Mouse (Mus musculus): ENCODE results near the gene Nlrp10.

The Nlrp10 gene

DNA sequence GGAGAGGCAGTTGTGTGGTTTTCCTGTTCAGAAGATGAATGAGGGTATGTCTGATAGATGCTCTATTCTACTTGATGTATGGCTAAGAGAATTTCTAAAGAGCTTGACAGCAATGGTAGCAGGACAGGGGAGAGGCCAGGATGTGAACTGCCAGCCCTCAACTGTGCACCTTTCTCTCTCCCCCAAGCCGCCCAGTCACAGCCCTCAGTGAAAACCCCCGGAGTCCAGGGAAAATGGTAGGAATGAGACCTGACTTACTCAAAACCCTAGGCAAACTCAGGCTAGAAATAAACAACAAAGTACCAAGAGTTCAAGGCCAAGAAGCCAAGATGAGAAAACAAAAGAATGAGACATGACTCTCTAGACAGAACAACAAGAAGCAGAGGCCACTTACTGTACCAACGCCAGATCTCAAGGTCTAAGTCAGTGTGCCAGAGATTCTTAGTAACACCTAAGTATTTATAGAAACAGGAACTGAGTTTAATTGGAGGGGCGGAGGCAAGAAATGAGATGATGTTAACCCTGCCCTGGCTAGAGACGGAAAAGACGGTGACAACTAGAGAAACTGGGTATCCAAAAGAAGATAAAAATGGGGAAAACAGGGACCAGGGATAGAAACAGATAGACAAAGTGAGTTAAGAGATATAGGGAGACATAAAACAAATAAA, at the start of gene Nlrp10:
Gene Nlrp10 (minus strand): TSS at position 453 of the 668 bp plus-strand sequence.
- DNase-seq: no peak

DNA sequence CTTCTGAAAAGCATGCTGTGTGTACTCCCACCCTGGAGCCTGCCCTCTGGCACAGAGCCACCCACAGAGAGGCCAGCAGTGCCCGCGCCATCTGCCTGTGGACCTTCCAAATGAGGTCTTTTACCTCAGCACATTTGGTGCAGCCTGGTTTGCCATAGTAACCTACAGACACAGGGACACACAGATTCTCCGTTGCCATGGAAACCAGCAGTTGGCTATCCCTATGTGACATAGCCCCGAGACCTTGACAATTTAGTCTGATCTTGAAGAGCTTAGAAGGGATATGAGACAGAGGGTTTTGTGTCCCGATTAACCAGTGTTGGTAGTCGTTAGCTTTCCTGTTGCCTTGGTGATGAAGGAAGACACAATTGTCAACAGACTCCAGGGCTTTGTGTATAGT, 42.3 kb upstream of the Nlrp10 start:
- peak; percentile 82 for DNase-seq

DNA sequence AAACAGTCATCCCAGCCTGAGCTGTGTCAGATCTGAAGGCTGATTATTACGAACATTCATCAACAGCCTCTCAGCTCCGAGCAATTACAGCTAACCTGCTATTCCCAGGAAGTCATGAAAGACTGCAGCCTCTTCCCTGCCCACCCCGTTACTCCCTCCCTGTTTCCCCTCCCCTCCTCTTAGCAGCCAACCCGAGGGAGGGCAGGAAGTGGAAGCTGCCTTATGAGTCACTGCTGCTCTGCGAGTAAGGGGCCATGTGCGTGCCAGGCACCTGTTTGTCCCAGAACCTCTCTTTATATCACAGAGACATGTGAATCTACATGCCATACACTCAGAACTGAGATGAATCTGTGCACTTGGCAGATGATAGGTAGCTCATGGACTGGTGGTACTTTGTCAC, 38.2 kb upstream of the Nlrp10 start:
- DNase-seq: no peak

DNA sequence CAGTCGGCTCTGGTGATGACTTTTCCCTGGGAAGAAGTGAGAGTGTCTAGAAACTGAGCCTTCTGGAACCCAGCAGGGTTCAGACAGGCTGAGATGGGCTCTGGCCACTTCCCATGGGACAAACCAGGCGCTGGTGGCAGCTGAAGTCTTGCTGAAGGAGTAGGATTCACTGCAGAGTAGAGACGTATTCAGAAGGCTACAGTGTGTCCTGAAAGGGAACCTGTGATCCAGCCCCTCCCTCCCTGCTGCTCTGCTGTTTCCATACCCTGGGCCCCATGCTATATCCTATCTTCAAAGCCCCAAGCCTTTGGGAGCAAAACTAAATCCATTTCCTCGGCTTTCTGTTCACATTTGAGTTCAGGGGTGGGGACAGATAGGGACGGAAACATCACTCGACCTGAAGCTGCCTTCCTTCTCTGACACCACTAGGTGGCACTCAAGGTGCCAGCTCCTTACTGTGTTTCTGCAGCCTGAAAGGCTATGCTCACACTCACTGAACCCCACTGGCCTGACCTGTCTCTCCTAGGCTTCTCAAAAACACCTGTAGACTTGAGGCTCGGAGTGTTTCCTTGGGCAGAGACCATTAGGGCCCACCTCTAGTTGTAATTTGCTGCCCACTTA, 36.9 kb upstream of the Nlrp10 start:
- peak; percentile 77 for DNase-seq

DNA sequence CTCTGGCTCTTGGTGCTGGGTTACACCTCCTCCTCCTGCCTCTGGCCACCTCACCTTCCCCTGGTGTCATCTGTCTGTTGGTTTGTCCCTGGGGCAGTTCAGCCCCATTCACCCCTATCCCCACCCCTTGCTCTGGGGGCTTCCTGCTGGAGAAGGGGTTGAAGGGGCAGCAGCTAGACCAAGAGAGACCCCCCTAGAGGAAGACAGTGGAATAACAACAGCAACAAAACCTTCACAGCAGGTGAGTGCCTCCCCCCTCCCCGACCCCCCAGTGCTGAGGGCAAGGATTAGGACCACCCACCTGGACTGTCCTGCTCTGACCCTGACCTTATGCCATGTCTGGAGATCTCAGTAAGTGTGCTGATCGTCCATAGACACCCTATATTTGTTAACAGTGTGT, 36.0 kb upstream of the Nlrp10 start:
- no peak for DNase-seq

GRCm38 (mm10) chr7:108957734-108958133, 27.8 kb upstream of the Nlrp10 start:
- no peak for DNase-seq

- no peak for DNase-seq
Measured at GRCm38 (mm10) chr7:108954185-108954584, 24.2 kb upstream of the Nlrp10 start.

GRCm38 (mm10) chr7:108952801-108953200, 22.8 kb upstream of the Nlrp10 start:
- no peak for DNase-seq

DNA sequence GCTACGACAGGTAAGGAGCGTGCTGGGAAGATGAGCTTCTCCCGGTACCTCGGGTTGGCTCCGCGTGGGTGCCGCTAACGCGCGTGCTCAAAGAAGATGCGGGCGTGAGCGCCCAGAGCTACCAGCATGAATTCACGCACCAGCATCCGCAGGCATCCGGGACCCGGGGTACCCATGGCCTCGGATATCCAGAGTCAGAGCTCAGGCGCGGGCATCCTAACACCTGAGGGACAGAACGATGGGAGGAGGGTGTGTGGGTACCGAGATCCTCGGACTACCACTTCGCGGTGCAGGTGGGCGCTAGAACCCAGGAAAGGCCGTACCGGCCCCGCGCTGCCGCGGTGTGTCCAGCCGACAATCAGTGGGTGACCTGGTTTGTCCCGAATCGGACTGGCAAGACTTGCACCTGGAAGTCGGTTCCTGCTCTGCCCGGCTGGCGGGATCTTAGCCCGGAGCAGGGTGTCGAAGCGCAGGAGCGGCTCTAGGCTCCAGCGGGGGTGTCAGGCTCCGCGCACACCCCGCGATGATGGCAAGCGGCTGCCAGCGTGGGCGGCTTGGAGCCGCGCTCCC, 20.9 kb upstream of the Nlrp10 start:
- DNase-seq: peak; percentile 68

DNA sequence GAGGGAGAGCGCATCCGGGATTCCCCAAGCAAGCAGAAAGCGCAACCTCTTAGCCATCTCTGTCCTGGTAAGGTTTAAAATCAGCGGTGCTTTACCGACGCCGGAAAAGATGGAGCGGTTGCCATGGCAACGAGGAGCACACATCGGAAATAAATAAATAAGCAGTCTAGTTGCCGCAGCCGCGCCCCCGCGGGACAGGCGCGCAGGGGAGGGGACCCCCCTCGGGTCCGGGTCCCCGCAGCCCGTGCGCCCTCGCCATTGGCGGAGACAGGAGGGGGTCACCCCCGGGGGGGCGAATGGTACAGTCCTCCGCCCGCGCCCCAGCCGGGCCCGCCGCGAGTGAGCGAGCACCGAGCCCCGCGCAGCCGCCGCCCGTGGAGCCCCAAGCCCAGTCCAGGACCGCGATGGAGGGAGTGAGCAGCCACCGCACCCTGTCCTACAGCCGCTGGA, 20.4 kb upstream of the Nlrp10 start, which contains the start of gene Tub:
Gene Tub (plus strand): TSS at position 27 of the 450 bp plus-strand sequence.
- DNase-seq: peak; percentile 81

DNA sequence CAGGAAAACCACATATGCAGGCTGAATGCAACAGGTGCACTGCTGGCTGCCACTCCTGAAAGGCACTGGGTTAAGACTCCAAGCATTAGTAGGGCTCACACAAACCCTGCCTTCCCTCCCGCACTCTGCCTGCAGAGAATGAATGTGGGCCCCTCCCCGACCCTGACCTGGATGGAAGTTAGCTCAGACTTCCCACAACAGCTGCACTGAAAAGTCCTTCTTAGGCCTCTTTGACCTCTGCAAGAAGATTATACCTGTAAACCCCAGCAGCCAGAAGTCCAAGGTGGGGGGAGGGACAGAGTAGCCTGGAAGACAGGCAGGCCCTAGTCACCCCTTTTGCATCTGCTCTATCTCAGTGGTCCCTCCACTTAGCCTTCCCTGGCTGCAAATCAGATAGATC, 19.3 kb upstream of the Nlrp10 start:
- DNase-seq: no peak

GRCm38 (mm10) chr7:108948611-108949010, 18.6 kb upstream of the Nlrp10 start:
- no peak for DNase-seq

DNA sequence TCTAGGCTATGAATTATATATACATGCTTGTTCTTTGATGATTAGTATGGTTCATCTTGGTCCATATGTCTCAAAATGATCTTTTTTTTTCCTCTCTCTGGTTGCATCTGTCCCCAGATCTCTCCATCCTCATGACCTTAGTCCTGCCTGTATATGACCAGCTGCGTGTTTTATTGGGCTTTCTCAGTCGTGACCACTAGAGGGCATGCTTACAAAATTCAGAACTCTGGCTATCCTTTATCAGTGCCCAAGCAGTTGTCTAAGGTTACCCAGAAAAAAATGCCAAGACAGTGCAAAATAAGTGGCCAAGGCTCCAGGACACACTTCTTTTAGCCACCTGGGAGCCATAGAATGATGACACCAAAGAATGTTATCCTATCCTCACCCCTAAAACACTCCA, 14.0 kb upstream of the Nlrp10 start:
- DNase-seq: peak; percentile 52

- DNase-seq: no peak
Measured at GRCm38 (mm10) chr7:108941466-108941865, 11.5 kb upstream of the Nlrp10 start.

DNA sequence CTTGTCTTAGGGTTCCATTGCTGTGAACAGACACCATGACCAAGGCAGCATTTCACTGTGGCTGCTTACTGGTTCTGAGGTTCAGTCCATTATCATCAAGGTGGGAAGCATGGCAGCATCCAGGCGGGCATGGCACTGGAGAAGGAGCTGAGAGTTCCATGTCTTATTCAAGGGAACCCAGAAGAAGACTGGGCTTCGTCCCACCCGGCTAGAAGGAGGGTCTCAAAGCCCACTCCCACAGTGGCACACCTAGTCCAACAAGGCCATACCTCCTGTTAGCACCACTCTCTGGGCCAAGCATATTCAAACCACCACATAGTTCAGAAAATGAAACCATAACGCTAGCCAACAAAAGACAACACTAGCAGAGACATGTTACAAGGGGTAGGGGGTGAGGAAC, 6.6 kb upstream of the Nlrp10 start:
- DNase-seq: peak; percentile 2

- DNase-seq: no peak
Measured at GRCm38 (mm10) chr7:108935411-108935810, 5.4 kb upstream of the Nlrp10 start.

DNA sequence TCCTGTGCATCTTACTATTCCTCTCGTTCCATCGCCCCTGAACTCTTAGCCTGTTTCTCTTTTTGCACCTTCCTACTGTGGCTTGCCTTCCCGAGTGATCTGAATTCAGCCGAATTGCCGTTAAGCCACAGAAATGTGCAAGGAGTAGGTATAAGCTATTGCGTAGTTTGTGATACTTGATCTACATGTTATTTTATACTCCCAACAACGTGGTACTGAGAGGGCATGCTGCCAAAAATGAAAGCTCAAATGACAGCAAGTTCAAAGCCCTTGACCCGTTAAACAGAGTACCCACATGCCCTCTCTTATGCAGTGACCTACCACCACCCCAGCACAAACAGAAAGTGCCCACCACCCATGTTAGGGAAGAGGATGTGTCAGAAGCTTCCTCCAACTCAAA, 4.9 kb upstream of the Nlrp10 start:
- DNase-seq: peak; percentile 45

DNA sequence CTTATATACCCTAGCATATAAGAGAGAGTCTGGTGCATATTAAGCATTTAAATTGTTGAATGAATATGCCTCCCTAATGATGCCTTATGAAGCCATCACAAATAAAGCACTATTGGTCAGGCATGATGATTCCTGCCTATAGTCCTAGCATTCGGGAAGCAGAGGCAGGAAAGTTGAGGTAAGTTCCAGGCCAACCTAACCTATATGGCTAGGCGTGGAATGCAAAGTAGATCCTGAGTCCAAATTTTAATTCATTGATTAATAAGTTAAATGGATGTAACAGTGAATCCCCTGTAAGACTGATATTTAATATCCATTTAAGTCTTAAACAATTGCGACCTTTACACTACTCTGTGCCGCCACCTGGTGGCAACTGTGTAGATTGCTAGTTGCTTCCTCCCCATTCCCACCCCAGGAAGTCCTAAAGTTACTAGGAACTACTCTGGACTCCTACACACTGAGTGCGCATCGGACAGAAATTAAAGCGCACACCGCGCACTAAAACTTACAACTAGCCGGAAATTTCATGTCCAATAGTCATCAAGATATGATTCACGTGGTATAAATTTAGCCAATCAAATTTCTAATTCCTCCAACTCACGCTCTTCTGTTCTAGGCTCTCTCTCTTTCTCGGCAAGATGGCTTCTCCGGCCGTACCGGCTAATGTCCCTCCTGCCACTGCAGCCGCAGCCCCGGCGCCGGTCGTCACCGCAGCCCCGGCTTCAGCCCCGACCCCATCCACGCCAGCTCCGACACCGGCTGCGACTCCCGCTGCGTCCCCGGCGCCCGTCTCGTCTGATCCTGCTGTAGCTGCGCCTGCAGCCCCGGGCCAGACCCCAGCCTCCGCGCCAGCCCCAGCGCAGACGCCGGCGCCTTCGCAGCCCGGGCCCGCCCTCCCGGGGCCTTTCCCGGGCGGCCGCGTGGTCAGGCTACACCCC, 4.1 kb upstream of the Nlrp10 start, which contains the start of gene Eif3f:
Gene Eif3f (plus strand): TSS at position 624 of the 938 bp plus-strand sequence.
- DNase-seq: peak; percentile 97

DNA sequence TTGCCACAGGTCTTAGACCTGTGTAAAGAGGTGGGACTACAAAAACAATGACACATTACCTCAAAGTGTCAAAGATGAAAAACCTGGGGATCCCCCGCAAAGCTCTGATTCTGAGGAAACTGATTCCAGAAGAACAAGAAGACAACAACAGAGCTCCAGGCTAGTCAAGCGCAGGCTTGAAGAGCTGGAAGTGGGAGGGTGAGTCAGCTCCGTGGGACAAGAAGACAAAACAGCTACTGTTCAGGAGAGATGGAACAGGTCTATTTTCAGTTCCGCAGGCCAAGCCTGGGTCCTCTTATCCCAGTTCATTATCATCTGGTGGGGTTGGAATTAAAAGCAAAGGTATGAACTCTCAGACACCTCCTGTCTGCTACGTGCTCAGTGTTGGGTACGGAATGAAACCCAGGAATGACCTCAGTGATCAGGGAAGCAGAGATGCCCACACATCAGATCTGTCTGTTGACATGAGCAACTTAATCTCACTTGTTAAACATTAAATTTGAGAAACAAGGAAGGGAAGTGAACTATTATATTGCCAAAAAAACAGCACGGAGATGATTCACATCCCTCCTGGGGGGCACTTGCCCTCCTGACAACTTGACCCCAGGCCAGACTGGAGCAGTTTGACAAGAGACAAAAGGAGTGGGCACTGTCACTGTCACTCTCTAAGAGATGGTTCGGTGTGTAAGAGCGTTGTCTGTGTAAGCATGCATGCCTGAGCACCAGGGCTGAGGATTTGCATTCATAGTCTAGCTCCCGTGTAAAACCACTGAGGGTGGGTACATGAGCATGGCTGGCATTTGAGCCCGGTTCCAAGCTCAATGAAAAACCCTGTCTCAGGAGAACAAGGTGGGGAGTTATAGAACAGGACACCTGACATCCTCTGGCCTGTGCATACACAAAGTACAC, 1.4 kb downstream of the Nlrp10 start:
- DNase-seq: no peak

DNA sequence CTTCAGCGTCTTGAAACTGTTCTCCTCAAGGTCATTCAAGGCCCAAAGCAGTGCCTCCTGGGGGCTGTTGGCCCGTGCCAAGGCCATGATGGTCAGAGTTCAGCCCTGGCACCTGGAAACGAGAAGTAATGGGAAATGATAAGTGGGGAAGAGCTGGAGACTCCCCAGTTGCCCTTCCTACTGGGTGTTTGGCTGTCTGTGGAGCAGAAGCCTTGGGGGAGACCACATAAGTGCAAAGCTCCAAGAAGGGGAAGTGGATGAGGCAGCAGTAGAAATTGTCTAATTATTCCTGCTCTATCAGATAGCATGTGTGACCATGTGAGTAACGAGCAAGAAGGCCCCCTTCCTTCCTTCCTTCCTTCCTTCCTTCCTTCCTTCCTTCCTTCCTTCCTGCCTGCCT, 2.9 kb downstream of the Nlrp10 start:
- DNase-seq: no peak

DNA sequence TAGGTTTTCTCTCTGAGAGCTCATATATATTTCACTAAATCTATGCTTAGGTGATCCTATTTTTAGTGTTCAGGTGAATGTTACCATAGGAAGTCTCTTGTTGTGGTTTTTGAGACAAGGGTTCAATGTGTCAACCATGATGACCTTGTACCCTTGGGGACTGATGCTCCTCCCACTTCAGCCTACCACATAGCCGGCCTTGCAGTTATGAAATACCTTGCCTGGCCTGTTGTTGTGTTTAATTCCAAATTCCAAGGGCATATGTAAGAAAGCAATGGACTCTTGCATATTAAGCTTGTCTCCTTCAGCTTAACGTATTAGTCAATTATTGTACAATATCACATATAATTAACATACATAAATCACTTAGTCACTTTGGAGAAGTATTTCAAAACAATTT, 26.0 kb downstream of the Nlrp10 start:
- DNase-seq: no peak

- no peak for DNase-seq
Measured at GRCm38 (mm10) chr7:108894320-108894719, 35.7 kb downstream of the Nlrp10 start, which contains the start of gene Olfr519. TSS of gene Olfr519 (minus strand) at chr7:108894420.
